Mouse (Mus musculus) layer of hippocampus, adult 9-10 months (tissue): ENCODE results near the gene Zfp367.

Experiments
- DNase-seq: peaks from one replicate; pipeline ENCODE4 v3.0.0; 2022; ENCODE audit warnings: low spot score

The Zfp367 gene

DNA sequence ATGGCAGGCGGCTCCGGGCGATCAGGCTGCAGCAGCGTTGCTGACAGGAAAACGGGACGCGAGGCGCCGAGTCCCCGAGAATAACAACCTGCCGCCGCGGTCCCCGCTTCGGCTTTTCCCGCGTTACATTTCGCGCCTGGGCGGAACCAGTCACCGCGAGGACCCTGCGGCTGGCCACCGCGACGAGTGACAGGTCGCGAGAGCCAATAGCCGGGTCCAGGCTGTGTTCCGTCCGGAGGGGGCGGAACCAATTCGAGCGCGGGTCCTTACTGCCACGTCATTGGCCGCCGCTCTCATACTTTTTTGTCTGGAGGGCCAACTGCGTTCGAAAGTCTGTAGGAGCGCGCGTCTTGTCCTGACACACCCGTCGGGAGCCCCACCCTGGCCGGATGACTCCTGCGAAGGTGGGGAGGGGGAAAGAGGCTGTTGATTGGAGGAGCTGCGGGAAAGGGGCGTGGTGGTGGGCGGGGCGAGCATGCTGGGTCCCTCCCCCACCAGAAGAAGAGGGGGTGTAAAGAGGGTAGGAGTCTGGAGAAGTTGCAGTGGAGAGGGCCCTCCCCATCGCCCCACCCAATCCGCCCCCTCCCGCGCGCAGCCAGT is at the start of gene Zfp367:
Gene Zfp367 (minus strand): TSS at position 120 of the 600 bp plus-strand sequence.
- peak; percentile 93 for DNase-seq

- no peak for DNase-seq
Observed at GRCm38 (mm10) chr13:64200911-64201310, 47.9 kb upstream of the Zfp367 start.

- no peak for DNase-seq
Observed at GRCm38 (mm10) chr13:64198310-64198709, 45.3 kb upstream of the Zfp367 start.

DNA sequence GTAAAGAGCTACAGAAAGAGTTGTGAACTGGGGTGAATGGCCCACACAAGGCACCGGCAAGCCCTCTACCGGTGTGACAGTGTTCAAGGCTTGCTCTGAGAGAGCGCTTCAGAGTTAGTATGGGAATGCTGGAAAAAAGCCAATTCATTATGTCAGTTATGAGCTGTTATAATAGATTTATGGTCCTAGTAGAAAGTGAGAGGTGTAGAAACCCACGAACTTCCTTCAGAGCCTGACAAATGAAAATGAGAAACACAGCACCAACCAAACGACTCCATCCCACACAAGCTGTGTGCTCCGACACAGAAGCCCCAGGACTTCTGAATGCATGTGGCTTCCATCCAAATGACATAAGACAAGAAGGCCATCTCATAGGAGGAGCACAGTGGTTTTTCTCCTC is 44.9 kb upstream of the Zfp367 start:
- no peak for DNase-seq

DNA sequence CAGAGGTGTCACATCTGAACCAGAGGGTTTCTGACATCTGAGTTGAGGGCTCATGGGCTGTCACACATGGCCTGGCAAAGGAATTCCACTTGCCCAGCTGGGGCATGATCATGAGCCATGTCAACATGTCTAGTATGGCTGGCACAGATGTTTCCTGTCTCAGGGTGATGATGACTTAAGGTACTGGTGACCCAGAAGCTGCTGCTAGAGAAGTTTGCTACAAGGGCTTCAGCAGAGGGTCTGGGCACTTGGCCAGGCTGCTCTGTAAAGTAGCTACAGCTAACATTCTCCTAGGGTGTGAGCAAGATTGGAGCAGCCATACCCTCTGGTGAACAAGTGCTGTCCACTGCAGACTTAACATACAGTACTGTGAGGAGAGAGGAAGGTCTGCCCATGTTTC is 34.1 kb upstream of the Zfp367 start:
- DNase-seq: no peak

DNA sequence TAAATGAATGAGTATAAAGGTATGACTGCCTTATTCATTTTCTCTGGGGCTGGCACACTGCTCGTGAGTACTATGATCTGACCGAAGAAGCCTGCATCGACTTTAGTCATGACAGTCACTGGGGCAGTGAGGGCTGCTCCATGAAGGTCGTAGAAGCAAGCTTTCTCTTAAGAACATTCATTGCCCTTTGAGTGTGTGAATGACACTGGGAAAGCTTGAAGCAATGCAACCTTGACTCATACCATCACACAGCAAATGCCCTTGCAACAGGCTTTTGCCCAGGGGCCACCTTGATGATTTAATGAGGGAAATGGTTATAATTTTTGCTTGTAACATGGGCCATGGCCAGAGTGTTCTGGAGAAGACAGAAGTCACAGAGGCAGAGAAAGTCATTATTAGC is 33.5 kb upstream of the Zfp367 start:
- DNase-seq: no peak

GRCm38 (mm10) chr13:64185586-64185985 is 32.6 kb upstream of the Zfp367 start:
- DNase-seq: no peak

- DNase-seq: no peak
Observed at GRCm38 (mm10) chr13:64185176-64185575, 32.2 kb upstream of the Zfp367 start.

DNA sequence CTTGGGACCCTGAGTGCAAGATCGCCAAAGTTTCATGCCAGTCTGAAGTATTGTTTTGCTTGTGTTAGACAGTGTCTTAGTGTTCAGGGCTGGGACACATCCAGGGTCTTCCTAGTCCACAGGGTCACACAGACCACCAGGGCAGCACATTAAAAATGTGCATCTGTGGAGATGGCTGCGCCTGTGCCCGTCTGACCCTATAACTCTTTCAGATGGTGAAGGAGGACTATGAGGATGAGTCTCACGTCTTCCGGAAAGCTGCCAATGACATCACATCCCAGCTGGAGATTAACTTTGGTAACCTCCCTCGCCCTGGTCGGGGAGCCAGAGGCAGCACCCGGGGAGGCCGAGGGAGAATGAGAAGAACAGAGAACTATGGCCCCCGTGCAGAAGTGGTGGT is 31.4 kb upstream of the Zfp367 start:
- no peak for DNase-seq

DNA sequence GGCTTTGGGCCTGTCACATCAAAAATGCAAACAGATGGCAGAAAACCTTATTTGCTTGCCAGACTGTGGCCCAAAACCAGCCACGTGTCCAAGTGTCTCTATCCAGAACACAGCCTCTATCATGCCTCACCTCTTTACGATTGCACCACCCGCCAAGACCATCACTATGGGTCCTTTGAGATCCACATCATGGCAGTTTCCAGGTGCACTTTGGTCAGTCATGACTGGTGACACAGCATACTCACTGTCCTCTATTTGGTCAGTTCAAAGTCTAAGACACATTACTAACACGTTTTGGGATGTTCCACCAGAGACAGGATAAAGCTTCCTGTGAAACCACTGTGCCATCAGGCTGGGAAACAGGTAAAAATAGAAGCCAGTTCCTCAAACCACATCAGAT is 30.6 kb upstream of the Zfp367 start:
- DNase-seq: no peak

- DNase-seq: no peak
Observed at GRCm38 (mm10) chr13:64182091-64182490, 29.1 kb upstream of the Zfp367 start.

- no peak for DNase-seq
Observed at GRCm38 (mm10) chr13:64180888-64181287, 27.9 kb upstream of the Zfp367 start.

GRCm38 (mm10) chr13:64180300-64180699 is 27.3 kb upstream of the Zfp367 start:
- no peak for DNase-seq

GRCm38 (mm10) chr13:64178746-64179652 is 26.0 kb upstream of the Zfp367 start:
- no peak for DNase-seq

DNA sequence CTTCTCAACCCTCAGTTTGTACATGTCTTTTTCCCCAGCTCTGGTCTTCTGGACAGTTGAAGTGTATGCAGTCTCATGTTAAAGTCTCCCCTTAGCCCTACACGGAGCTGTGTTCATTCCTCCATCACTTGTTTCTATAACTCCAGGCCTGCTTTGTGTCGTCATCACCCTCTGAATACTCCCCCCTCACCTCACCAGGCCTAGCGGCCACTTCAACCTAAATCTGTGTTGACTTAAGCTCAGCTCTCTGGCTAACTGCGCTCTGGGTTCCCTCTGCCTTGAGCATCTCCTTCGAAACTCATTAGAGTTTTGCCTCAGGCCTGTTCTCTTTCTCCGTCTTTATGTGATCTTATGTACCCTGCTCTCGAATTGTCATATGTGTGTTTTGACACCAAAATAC is 25.0 kb upstream of the Zfp367 start:
- DNase-seq: no peak

- no peak for DNase-seq
Observed at GRCm38 (mm10) chr13:64169746-64170145, 16.7 kb upstream of the Zfp367 start.

- DNase-seq: no peak
Observed at GRCm38 (mm10) chr13:64163147-64163715, 10.2 kb upstream of the Zfp367 start.

DNA sequence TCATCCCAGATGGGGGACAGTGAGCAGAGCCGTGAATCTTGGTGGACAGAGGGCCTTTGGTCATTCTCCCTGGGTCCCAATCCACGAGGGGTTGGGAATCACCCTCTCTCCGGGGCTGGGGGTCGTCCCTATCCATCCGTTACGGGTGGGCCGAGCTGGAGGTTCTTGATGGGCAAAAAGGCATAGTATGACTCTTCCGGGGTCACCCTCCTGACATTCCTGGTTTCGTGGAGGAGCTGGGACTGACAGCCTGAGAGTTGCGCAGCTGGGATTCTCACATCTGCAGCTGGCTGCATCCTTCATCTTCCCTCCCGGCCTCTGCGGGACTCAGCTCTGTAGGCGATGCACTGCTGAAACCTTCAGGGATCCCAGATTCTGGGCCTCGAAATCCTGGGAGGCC is 9.6 kb upstream of the Zfp367 start:
- DNase-seq: no peak

DNA sequence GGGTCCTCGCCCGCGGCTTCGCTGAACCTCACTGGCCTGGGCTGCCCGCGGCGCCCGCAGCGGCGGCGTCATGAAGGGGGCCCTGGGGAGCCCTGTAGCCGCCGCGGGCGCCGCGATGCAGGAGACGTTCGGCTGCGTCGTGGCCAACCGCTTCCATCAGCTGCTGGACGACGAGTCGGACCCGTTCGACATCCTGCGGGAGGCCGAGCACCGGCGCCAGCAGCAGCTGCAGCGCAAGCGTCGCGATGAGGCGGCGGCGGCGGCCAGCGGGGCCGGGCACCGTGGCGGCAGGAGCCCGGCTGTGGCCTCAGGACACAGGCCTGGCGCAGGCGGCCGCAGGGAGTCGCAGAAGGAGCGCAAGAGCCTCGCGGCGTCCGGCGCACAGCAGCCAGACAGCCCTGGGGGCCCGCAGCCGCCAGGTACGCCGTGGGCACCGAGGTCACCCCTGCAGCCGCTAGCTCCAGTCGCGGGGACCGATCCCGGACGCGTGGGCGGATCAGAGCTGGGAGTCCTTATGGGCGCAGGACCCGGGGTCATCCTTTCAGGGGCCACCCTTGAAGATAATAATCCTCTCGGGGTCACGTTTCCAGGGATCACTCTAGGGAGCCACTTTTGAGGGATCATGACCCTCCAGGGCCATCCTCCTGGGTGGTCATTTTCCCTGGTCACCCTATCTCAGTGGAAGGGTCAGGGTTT is 9.1 kb upstream of the Zfp367 start:
- DNase-seq: no peak

- peak; percentile 96 for DNase-seq
Observed at GRCm38 (mm10) chr13:64161548-64161915, 8.5 kb upstream of the Zfp367 start, which contains the start of gene Habp4. TSS of gene Habp4 (plus strand) at chr13:64161824.

GRCm38 (mm10) chr13:64156966-64157365 is 4.0 kb upstream of the Zfp367 start:
- DNase-seq: no peak

- no peak for DNase-seq
Observed at GRCm38 (mm10) chr13:64155171-64155571, 2.2 kb upstream of the Zfp367 start.

DNA sequence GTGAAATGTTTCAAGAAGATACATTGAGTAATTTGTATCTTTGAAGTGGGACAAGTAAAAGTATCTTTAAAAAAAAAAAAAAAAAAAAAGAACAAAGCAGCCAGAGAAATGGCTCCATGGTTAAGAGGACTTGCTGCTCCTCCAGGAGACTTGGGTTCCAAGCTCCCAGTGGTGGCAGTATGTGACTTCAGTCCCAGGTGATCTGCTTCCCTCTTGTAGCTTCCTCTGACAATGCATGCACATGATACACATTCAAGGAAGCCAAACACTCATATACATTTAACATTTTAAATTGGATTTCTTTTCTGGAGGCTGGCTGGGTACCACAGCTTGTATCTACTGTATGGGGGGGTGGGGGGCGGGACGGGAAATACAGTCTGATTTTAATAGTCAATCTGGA is 1.6 kb upstream of the Zfp367 start:
- DNase-seq: no peak
